Mouse (Mus musculus): ENCODE measurements around the gene BC034090.

DNA sequence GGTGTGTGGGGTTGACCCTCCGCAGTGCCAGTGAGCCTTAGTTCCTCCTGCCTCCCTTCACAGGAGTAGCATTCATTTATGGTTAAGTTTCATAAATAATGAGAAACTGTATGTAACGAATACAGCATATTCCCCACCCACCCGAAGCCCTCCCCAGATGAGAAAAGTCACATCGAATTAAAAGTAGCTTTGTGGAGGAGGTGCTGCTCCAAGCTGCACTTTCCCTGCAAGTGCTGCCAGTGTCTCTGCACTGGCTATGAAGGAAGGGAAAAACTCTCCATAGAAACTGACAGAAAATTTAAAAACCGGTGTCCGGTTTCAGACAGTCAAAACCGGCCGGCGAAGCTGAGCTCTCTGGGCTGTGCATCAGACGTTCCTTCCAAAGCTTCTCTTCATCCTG is 36.1 kb upstream of the BC034090 start:
- TF ChIP-seq USF1 (IDR thresholded peaks at IDR 0.05; ENCODE audit: low read depth) (no peak), CTCF (IDR thresholded peaks at IDR 0.05; ENCODE audit: control insufficient read depth, insufficient read depth, insufficient read length) (no peak), CEBPB (IDR thresholded peaks at IDR 0.05; ENCODE audit: low read depth) (no peak), FOSL1 (IDR thresholded peaks at IDR 0.05; ENCODE audit: insufficient read depth, low read length, poor library complexity, severe bottlenecking) (no peak), MAX (IDR thresholded peaks at IDR 0.05) (no peak)

All from C2C12 (cell line).